Mouse (Mus musculus): ENCODE results near the gene Atoh7. TPM values are rescaled to one million over a fixed set of nuclear protein-coding genes. Genes with fewer than 3 reads are reported as not detected.

Gene Atoh7
- not detected for total RNA-seq (2023)

DNA sequence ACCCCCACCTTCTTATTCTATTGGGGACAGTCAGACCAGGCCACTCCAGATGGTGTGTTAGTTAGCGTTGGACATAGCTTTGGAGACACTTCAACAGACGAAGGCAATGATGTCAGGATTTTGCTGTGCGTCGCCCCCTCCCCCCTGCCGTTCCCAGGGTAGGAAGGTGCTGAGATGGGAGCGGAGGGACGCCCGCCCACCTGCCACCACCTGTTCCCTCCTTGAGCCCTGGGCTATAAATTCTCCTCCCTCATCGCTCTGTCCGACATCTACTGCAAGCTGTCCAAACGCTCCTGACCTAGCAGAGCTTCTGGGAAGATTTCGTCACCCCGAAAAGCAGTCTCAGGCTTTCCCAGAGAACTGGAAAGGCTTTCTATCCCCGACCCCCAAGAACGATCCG lies at the start of gene Atoh7:
Gene Atoh7, plus strand, starts transcription at position 131 of the 400 bp plus-strand sequence.

DNA sequence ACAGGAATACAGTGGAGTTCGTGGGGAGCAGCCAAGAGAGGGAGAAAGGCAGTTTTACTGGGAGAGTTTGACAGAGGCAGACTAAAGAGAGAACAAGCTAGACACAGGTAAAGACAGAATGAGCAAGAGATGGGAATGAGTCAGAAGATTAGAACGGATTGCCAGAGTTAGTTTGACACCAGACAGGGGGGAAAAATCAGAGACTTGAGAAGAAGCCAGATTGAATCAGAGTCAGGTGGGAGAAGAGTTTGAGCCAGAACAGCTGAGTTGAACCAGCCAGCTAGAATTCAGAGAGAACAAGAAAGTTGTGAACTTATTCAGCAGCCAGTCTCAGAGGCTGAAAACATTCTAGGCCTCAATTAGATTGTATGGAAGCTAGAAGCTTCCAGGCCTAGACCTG lies 39.6 kb upstream of the Atoh7 start, which contains the start of gene Pbld1:
Gene Pbld1, plus strand, starts transcription at position 301 of the 400 bp plus-strand sequence.

Other genes with a start within 250 kb of the Atoh7 start
- gene Tet1, start 190.7 kb upstream of the Atoh7 start, total RNA-seq (2023): 1 to 10 TPM; 1.9 to 3.1 TPM
- 10 to 100 TPM; 13.0 to 17.1 TPM for gene Slc25a16, start 179.0 kb upstream of the Atoh7 start, total RNA-seq (2023)
- gene Dna2, start 152.6 kb upstream of the Atoh7 start, total RNA-seq (2023): 10 to 100 TPM; 56.4 to 57.7 TPM
- gene Rufy2, start 119.4 kb upstream of the Atoh7 start, total RNA-seq (2023): 1 to 10 TPM; 4.6 to 6.1 TPM
- 10 to 100 TPM; 31.2 to 31.3 TPM for gene Hnrnph3, start 75.4 kb upstream of the Atoh7 start, total RNA-seq (2023)
- gene Pbld2, start 75.3 kb upstream of the Atoh7 start, total RNA-seq (2023): 1 to 10 TPM in 1 of 2 experiments, under 1 TPM in 1; 0.68 to 1.1 TPM
- gene Pbld1, start 39.5 kb upstream of the Atoh7 start, total RNA-seq (2023): not detected
- under 1 TPM; 0.07 to 0.15 TPM for gene Mypn, start 104.3 kb downstream of the Atoh7 start, total RNA-seq (2023)
- 100 to 1,000 TPM; 147 to 208 TPM for gene Herc4, start 144.2 kb downstream of the Atoh7 start, total RNA-seq (2023)

All from neutrophil, adult 83 days (primary cell).